Mouse (Mus musculus): ENCODE data around the gene Jak2. TPM values are rescaled to one million over a fixed set of nuclear protein-coding genes. Genes with fewer than 3 reads are reported as not detected.
A peak's percentile ranks its signal among the peaks of the same experiment; 100 is the strongest.

Gene Jak2
- total RNA-seq, 2 experiments from 2014 or later, result 28.0 to 38.6 TPM

GRCm38 (mm10) chr19:29345636-29346035 is 94.0 kb downstream of the Jak2 start:
- intact Hi-C loops (cut with DNase I), result no loop called here
- DNase-seq (ENCODE audit: low spot score in 2 of 2), result no peak

- intact Hi-C loops (cut with DNase I), result no loop called here
- no peak for DNase-seq (ENCODE audit: low spot score in 2 of 2)
Observed at GRCm38 (mm10) chr19:29350991-29351390, 99.4 kb downstream of the Jak2 start.

GRCm38 (mm10) chr19:29354895-29355877 is 103.6 kb downstream of the Jak2 start:
- intact Hi-C loops (cut with DNase I), result loop anchor here (1.0 to 5.0 kb wide), 4 partner anchors 147 to 578 kb away; no protein-coding TSS in a partner anchor
- peak; percentile 79 for DNase-seq (ENCODE audit: low spot score in 2 of 2)

- DNase-seq (ENCODE audit: low spot score in 2 of 2), result no peak
- intact Hi-C loops (cut with DNase I), result loop anchor here (5.0 kb wide), 2 partner anchors 146 to 379 kb away; no protein-coding TSS in a partner anchor
Observed at GRCm38 (mm10) chr19:29356281-29356680, 104.7 kb downstream of the Jak2 start.

GRCm38 (mm10) chr19:29360251-29360650 is 108.6 kb downstream of the Jak2 start:
- DNase-seq (ENCODE audit: low spot score in 2 of 2), result no peak
- intact Hi-C loops (cut with DNase I), result no loop called here

- intact Hi-C loops (cut with DNase I), result no loop called here
Observed at GRCm38 (mm10) chr19:29361468-29362130, 110.0 kb downstream of the Jak2 start.

GRCm38 (mm10) chr19:29362173-29362930 is 110.7 kb downstream of the Jak2 start:
- intact Hi-C loops (cut with DNase I), result no loop called here
- DNase-seq (ENCODE audit: low spot score in 2 of 2), result no peak

More at GRCm38 (mm10) chr19:29361468-29362130, 110.0 kb downstream of the Jak2 start:
- peak; percentile 92 to 93 for DNase-seq (ENCODE audit: low spot score in 2 of 2)

Other genes starting within 250 kb of the Jak2 start
- gene Ak3, start 203.9 kb upstream of the Jak2 start, total RNA-seq (2021), result 10 to 100 TPM; 56.1 to 59.5 TPM
- 10 to 100 TPM; 14.2 to 16.8 TPM for gene Rcl1, start 150.5 kb upstream of the Jak2 start, total RNA-seq (2021)
- gene Insl6, start 73.5 kb downstream of the Jak2 start, total RNA-seq (2021), result under 1 TPM in 1 of 2 experiments, not detected in 1; 0.96 TPM
- gene Rln1, start 82.8 kb downstream of the Jak2 start, total RNA-seq (2021), result 1 to 10 TPM; 1.2 to 1.5 TPM
- gene Plgrkt, start 115.6 kb downstream of the Jak2 start, total RNA-seq (2021), result 10 to 100 TPM; 23.7 to 28.6 TPM
- gene Cd274, start 115.6 kb downstream of the Jak2 start, total RNA-seq (2021), result under 1 TPM; 0.97 to 0.99 TPM
- under 1 TPM; 0.20 to 0.32 TPM for gene Pdcd1lg2, start 159.1 kb downstream of the Jak2 start, total RNA-seq (2021)

All from left cerebral cortex, postnatal 36 days (tissue).